Mouse (Mus musculus): Measurements from ENCODE around the gene Tmbim6.
"Not testable (repeated sequence)": the region's sequence is repeated elsewhere in the genome, so short reads cannot be mapped to it uniquely, and the experiment has no call there.

The Tmbim6 gene

DNA sequence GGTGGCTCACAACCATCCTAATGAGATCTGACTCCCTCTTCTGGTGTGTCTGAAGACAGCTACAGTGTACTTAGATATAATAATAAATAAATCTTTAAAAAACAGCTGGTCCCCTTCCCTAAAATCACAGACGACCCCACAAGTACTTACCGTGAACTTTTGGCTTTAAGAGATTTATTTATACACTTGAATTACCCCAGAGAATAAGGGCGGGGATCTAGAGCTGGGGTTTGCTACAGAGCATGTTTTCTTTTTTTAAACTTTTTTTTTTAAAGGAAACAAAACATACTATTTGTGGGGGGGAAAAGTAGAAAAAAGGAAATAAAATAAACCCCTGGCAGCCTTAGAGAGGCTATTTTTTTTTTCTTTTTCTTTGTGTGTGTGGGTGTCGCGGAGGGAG, 27.4 kb downstream of the Tmbim6 start:
- DNase-seq (ENCODE audit: low spot score) = no peak

DNA sequence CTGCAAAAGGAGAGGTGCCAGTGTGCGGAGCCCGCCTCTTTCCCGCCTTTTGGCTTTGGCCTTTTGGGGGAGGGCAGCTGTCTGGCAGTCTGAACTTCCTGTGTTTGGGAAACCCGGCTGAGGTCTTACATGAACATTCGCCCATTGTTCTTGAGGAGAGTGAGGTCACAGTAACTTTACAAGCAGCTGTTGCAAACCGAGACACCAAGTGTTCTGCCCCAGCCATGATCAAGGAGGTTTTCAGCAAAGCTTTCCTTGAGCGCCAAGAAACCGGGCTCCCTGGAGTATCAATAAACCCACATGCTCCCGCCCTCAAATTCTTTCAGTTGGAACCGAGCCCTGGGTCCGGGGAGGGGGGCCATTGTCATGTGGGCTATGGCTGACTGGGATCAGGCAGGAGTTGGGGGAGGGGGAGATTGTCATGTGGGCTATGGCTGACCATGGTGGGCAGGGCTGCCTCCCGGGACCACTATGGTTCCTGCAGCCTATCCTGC, 27.9 kb downstream of the Tmbim6 start:
- DNase-seq (ENCODE audit: low spot score) = peak; percentile 88

DNA sequence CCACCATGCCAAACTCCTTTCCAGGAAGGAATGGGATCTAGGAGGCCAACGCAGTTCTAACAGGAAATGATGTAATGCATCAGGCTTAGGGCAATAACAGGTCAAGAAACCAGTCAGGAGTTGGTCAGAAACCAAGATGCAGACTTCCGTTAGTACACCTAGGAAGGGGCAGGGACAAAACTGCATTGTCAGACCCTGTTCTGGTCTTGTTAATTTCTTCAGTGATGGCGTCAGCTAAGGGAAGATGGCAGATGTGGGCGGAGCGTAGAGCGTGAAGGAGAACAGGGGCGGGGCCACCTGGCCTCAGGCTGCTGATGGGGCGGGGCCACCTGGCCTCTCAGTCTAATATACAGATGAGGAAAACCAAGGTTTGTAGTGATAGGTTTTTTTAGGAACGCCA, 28.5 kb downstream of the Tmbim6 start:
- DNase-seq (ENCODE audit: low spot score) = peak; percentile 80

DNA sequence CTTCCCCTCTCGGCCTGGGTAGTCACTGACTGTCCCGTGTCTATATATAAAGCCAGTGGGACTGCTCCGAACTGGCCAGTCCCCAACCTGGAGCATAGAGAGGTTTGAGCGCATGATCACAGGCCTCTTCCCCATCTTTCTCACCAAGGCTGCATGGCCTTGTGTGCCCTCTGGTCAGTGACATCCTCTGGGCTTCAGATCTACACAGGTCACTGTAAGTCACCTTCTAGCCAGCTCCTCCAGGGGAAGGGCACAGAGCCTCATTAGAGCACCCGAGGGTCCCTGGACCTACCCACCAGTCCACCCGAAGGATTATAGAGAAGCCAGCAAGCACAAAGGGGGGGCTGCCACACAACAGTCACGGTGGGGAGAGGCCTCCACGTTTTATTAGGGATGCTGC, 29.0 kb downstream of the Tmbim6 start:
- no peak for DNase-seq (ENCODE audit: low spot score)

DNA sequence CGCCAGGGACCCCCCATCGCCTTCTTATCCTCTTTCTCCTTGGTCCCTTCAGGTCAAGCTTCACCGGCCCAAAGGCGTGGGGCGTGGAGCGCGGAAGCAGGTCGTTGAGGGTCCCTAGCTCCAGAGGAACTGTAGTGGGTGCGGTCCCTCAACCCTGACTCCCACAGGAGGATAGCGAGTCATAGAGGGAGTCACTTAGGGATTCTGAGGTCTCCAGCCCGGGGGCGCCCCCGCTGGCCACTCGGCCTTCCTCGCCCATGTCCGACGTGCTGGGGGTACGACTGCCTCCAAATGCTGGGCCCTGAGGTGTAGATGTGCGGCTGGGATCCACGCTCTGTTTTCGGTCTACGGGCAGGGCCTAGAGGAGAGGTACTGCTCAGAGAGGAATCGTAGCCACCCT, 29.9 kb downstream of the Tmbim6 start:
- no peak for DNase-seq (ENCODE audit: low spot score)

DNA sequence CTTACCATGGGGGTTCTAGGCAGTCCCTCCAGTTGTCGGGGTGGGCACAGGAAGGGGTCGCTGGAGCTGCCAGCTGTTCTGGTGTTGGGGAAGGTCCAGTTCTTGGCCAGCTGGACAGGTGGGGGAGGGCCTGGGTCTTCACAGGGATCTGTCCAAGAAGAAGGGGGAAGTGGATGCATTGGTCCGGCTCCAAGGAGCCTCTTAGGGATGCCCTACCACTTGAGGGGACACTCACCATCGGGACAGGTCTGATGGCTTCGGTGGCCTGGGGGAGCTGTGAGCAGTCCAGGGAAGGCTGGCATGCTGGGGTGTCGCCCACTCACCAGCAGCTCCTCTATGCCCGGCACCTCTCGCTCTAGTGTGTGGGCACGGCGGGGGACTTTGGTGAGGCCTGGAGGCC, 30.4 kb downstream of the Tmbim6 start:
- DNase-seq (ENCODE audit: low spot score) = no peak

DNA sequence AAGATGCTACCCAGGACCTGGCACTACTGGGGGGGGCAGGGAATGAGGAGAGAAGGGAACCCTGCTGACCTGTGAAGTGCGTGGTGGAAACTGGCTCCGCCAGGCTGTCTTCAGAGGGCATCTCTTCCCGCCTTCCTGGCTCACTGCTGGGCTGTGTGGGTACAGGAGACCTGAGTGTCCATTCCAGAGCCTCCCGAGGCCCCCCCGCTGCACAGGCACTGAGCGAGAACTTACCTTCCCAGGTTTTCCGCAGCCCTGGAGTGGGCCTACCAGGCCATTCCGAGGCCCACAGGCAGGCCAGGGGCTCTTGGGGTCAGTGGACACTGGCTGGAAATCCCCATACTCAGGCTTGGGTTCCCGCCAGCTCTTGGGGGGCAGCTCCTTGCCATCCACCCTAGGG, 31.2 kb downstream of the Tmbim6 start:
- DNase-seq (ENCODE audit: low spot score) = no peak

DNA sequence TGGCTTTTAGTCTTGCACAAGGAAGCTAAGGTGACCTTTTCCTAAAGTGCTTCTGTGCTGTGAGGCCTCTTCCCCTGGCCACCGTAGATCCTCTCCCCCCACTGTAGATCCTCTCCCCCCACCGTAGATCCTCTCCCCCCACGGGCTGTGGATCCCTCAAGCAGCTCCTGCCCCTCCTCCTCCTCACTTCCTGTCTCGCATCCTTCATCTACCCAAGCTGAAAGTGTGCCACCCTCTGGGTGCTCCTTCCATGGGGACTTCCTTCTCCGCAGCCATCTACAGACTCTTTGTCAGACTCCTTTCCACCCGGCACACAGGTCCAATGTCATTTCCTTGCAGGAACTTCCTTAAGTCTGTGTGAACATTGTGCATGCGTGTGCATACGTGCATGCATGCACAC, 37.7 kb downstream of the Tmbim6 start:
- DNase-seq (ENCODE audit: low spot score) = no peak

DNA sequence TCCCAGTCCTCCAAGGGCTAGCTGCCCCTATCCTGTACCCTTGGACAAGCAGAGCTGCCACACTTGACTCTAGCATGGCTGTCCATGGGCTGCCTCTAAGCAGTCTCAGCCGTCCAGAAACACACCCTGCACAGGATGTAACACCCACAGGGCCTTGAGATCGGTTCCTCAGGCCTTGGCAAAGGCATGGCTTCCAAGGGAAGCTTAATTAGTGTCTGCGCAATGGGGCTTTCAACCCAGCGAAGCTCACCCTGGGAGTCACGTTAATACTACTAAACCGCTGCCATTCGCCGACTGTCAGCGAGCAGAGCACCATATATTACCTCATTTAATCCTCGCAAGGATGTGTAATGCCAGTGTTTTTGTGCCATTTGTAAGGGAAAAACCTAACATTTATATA, 38.4 kb downstream of the Tmbim6 start:
- DNase-seq (ENCODE audit: low spot score) = no peak

DNA sequence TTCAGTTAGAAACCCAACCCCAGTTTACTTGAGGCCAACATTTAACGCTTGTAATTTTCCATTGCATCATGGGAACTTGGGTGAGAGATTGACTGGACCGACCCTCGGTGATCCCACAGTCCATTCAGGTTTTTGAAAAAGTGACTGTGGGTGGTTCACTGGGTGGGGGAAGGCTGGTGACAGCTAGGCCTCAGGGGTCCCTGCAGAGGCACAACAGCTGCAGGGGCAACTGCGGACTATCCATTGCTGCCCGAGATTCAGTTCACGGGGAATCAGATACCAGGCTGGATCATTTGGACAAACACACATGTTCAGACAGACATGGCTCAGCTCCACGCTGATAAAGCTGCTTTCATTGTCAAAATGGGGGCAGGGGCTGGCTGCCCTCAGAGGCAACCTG, 38.8 kb downstream of the Tmbim6 start:
- DNase-seq (ENCODE audit: low spot score) = no peak

DNA sequence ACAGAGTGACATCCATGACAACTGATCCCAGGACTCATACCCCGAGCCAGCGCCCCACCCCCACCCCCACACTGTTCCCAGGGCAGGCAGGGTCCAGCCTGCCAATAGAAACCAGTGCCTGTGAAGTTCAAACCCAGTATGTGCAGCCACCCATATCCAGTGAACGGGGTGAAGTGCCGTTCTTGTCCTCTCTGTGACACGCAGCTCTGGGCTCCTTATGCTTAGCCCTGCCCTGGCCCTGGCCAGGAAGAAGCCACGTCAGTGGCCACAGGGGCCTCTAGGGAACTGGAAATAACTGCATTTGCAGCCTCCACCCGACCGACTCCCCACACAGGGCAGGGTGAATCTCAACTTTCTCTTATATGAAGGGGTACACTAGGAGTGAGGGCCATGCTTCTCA, 39.3 kb downstream of the Tmbim6 start:
- no peak for DNase-seq (ENCODE audit: low spot score)

DNA sequence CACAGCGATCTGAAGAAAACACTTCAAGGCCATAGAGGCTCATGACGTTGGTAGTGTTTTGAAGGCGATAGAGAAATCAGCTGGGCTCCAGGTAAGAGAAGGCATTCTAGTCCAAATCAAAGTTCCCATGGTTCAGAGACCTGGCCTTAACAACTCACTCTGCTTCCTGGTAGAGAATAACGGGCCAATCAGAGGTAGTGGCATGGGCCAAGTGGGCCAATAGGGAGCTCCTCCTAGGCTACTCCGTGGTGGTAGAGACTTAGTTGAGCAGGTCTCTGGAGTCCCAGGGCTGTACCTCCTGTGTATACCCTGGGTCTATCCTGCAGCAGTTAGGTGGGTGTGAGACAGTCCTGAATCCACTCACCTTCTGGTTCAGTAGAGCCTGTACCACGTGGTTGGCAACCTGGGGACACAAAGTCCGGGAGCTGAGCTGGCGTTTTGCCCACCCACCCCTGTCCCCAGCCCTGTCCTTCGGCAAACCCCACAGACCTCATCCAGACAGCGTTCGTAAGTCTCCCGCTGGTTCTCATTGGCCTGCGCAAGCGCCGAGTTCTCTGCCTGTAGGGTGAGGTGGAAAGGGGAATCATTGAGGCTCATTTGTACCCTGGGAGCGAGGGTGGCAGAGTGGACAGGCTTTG, 40.5 kb downstream of the Tmbim6 start:
- DNase-seq (ENCODE audit: low spot score) = peak; percentile 58

DNA sequence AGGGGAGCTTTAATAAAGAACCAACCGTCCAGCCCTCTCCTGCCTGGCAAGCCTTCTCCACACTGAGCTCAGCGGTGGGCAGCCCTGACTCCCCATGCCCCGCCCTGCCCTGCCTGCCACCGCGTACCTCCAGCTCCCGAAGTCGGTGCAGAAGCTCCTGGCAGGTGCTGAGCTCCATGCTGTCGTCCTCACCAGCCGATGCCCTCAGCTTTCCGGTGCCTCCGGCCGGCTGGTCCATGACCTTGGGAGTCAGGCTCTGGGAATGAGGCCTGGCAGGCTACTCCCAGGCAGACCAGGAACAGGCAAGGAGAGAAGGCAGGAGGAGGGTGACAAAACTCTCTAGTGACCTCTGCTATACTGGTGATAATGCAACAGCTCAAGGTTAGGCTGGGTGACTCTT, 41.2 kb downstream of the Tmbim6 start:
- peak; percentile 61 for DNase-seq (ENCODE audit: low spot score)

DNA sequence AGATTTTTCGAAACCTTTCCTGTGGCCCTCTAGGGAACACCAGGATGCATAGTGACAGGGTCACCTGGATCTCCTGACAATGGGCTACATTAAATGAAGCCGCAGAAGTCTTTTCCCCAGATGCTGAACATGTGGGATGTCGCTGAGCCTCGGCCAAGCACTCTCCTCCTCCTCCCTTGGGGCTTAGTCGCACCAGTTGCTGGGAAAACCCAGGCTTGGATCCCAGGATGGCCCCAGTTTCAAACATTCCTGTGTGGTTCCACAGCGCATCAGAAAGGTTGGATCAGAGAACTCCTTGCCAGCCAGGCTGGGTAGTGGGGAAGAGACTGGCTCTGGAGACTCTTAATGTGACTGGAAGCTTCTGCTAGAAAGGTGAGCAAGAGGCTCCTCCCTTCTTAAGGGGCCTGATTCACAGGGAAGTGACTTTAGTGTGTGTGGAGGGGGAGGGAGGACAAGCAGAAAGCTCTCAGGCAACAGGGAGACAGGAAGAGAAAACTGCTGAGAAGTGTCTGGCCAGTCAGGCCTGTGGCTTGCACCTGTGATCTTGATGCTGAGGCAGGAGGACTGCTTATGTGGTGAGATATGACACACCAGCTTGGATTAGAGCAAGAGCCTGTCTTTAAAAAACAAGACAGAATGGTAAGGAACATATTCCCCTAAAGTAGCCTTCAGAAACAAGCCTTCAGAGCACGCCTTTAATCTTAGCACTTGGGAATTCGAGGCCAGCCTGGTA, 46.5 kb downstream of the Tmbim6 start:
- no peak for DNase-seq (ENCODE audit: low spot score)

DNA sequence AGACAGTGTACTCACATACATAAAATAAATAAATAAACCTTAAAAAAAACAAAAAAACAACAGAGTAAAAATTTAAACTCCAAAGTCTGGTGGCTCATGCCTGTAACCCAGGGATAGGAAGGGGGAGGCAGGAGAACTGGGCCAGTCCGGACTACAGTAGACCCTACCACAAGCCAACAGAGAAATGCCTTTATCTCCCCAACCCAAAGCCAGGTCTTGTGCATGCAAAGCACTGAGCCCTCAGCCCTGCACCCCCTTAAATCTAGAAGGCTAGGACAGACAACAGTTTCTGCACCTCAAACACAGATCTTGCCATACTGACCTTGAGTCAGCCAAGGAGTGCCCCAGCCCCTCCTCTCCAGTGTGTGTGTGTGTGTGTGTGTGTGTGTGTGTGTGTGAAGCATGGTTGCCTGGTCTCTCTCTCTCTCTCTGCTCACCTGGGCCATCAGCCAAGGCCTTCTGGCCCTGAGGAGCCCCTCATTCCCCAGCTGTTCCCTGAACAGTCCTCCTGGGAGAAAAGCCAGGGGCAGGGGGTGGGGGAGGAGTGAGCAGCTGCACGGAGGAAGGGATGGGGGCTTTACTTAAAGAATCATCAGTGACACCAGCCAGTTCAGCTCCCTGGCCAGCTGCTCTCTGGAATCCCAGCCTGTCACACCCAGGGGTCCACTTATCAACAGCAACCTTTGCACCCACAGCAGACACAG, 47.6 kb downstream of the Tmbim6 start:
- DNase-seq (ENCODE audit: low spot score) = peak; percentile 86

DNA sequence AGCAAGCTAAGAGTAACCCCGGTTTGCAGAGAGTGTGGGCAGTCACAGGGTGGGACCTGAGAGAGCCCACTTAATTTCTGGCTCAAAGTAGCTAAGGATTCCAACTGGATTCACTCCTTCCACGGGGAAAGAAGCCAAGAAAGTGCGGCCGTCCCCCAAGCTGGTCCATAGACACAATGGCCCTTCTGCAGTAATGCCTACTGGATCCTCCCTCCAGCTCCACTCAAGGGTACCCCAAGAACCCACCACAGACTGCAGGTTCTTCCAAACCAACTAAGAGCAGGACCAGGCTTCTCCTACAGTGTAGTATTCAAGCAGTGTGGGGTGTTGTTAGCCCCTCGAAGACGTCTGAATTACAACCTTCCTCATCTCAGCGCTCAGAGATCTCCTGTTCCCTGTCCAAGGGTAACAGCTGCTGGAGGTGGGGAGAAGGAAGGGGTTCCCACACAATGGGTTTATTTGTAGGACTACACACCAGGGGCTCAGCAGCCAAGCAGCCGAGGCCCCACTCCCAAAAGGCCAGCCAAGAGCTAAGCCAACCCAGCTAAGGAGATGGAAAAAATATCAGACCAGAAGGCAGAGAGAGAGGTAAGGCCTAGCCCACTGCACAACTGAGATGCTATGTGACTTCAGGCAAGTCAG, 48.3 kb downstream of the Tmbim6 start:
- no peak for DNase-seq (ENCODE audit: low spot score)

DNA sequence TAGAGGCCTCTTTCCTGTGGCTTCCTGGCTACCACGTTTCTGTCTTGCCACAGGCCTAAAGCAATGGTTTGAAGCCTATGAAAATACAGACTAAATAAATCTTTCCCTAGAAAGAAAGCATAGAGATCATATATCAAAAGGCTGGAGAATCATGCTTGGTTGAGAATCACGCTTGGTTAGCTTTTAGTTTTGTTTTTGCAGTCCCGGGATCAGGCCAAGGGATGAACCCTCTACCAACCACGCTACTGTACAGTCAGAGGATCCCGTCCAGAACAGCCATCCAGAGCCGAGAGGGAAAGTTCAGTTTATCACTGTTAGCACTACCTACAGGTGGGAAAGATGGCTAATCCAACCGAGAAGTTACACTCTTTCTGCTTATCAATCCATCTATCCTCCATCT, 49.7 kb downstream of the Tmbim6 start:
- DNase-seq (ENCODE audit: low spot score) = no peak

DNA sequence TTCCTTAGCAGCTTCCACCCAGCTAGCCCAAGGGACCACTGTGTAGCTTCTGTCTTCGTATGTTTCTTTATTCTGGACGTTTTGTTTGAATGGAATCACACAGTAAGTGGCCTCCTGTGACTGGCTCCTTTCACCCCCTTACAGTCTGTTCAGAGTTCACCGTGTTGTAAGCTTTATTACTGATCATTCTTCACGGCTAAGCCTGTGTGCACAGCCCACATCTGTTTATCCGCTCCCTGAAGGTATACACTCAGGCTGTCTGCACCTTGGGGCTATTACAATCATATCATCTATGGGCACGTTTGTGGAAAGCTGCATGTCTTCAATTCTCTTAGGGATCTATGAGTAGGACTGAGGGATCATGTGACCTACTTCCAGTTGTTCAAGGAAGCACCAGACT, 52.9 kb downstream of the Tmbim6 start:
- DNase-seq (ENCODE audit: low spot score) = no peak

DNA sequence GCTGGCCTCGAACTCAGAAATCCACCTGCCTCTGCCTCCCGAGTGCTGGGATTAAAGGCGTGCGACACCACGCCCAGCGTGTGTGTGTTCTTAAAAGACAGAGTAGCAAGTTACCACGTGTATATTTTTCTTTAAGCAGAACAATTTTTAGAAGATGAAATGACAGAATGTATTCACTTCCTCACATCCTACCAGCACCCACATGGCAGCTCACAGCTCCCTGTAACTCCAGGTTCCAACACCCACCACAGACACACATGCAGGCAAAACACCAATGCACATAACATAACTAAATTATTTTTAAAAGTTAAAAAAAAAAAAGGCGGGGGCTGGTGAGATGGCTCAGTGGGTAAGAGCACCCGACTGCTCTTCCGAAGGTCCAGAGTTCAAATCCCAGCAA, 53.5 kb downstream of the Tmbim6 start:
- DNase-seq (ENCODE audit: low spot score) = not testable (repeated sequence)

DNA sequence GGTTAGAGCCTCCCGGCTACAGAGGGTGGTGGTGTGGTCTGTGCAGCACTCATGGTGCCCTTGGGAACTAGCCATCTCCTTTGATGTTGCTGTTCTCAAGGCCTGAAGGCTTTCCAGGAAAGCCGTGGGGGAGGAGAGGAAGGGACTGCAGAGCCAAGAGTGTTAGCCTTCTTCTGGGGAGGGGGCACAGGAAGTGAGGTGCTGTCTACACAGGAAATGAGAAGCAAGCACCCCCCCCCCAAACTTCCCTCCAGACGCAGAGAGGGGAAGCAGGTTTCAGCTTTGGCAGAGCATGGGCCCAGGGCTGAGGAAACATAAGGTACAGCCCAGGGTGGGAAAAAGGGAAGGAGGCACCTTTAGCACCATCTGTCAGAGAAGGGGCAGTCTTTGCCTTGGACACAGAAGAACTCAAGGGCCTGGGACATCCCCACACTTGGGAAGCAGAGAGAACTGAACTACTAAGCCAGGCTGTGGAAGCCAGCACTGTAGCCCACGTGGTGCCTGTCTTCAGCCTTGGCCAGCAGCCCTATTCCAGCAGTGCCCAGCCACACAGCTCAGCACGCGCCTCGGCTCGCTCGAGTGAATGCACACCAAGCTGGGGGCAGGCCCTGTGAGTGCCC, 56.6 kb downstream of the Tmbim6 start:
- peak; percentile 74 for DNase-seq (ENCODE audit: low spot score)

DNA sequence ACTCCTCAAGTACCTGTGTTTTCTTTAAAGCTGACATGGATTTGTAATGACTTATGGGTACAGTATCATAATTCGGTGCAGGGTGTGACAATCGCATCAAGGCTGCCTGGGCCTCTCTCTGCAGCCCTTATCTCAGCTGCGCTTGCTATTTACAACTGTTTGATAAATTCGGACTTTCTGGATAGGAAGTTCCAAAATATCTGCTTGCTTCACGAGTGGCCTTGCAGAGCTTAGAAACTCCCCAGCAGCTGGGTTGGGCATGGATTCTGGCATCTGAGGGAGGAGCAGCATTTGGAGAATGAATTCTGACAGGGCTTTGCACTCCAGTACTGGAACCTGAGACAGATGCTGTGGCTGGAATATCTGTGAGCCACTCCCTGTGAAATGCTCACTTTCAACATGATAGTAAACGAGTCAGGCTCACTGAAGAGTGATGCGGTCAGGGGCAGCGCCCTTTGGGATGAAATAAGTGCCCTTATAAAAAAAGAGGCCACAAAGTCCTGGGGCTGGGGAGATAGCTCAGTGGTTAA, 57.1 kb downstream of the Tmbim6 start:
- no peak for DNase-seq (ENCODE audit: low spot score)

Measured in testis, postnatal 10 days (tissue).